8 mouse cellular contexts compared by ENCODE assay signal in the genomic region with DNA sequence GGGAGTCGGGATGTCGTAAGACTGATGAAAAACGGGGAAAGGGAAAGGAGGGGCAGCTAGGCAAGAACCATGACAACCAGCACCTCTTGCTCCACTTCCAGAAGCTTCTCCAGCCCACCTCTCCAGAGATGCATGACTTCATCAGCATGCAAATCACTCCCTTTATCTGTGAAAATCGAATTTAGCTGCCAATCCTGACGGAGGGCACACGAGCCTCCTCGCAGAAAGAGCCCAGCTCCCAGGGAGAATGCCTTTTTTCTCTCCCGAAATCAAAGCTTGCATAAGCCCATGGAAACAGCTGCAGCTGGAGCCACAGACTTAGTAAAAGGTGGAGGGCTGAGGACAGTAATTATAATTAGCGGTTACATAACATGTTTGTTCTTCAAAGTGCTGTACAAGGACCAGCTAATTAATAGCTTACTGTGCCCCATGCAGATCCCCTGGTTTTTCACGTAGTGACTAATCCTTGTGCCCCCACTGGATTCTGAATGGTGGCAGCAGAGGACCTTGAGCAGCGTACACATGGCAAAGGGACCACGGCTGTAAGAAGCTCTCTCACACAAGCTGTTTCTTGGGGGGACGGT. TPM values are rescaled to one million over a fixed set of nuclear protein-coding genes. Genes with fewer than 3 reads are reported as not detected.
DNase-seq lines count a peak whose midpoint lies in the region; ATAC-seq lines count a peak whose summit lies in the region.

No protein-coding gene starts in this region.

- ATAC-seq in neural tube, embryonic 12.5 days (ENCODE audit: low FRiP score, low read depth): no peak
- ATAC-seq in hindbrain, embryonic 14.5 days (ENCODE audit: low FRiP score): peak; percentile 61; the same call in 1 of the 2 replicates
- ATAC-seq in neural tube, embryonic 14.5 days (ENCODE audit: low read depth): peak; percentile 59; the same call in 1 of the 2 replicates
- ATAC-seq in megakaryocyte, adult 5-6 weeks (ENCODE audit: poor library complexity, severe bottlenecking): no peak

- intact Hi-C loops in heart, postnatal 10 days (cut with DNase I): no loop called here

- no peaks in the 10 kb centered on the region for H3K36me3 ChIP-seq in neural tube, embryonic 12.5 days
- no peaks in the 10 kb centered on the region for H3K36me3 ChIP-seq in hindbrain, embryonic 14.5 days (replicated peaks; ENCODE audit: control insufficient read depth, insufficient read depth)
- H3K36me3 ChIP-seq in neural tube, embryonic 14.5 days (ENCODE audit: control insufficient read depth, insufficient read depth, low read length): no peaks in the 10 kb centered on the region

- H3K4me1 ChIP-seq in neural tube, embryonic 12.5 days: peaks cover 5% of the 10 kb centered on the region
- peaks cover 7% of the 10 kb centered on the region; the same call in 1 of the 2 replicates for H3K4me1 ChIP-seq in hindbrain, embryonic 14.5 days (replicated peaks; ENCODE audit: control insufficient read depth, insufficient read depth, low read length)
- 0 out of 2 replicates have a peak, but pooled peaks cover 2% of the 10 kb centered on the region for H3K4me1 ChIP-seq in neural tube, embryonic 14.5 days (ENCODE audit: control insufficient read depth, insufficient read depth, low read length)

- H3K4me3 ChIP-seq in neural tube, embryonic 12.5 days: no peak overlapping the region
- H3K4me3 ChIP-seq in hindbrain, embryonic 14.5 days (replicated peaks; ENCODE audit: low read length): no peak overlapping the region
- H3K4me3 ChIP-seq in neural tube, embryonic 14.5 days (ENCODE audit: low read depth, low read length): no peak overlapping the region

- H3K27ac ChIP-seq in neural tube, embryonic 12.5 days: no peak overlapping the region
- 0 out of 2 replicates have a peak overlapping the region, but pooled peaks have one; percentile 2 for H3K27ac ChIP-seq in hindbrain, embryonic 14.5 days
- H3K27ac ChIP-seq in neural tube, embryonic 14.5 days (ENCODE audit: low read depth, low read length): 0 out of 2 replicates have a peak overlapping the region, but pooled peaks have one; percentile 0

- no peaks in the 10 kb centered on the region for H3K27me3 ChIP-seq in neural tube, embryonic 12.5 days (replicated peaks)
- H3K27me3 ChIP-seq in hindbrain, embryonic 14.5 days (ENCODE audit: control insufficient read depth, insufficient read depth, low read length): no peaks in the 10 kb centered on the region
- no peaks in the 10 kb centered on the region for H3K27me3 ChIP-seq in neural tube, embryonic 14.5 days (ENCODE audit: control insufficient read depth, insufficient read depth, low read length)

- no peak for DNase-seq in neural tube, embryonic 10.5 days (ENCODE audit: extremely low spot score, low spot score)
- peak; percentile 38 for DNase-seq in hindbrain, embryonic 14.5 days (ENCODE audit: low spot score)
- peak; percentile 35 to 38 for DNase-seq in layer of hippocampus, postnatal 36 days
- no peak for DNase-seq in cerebellum, adult 8-10 months
- no peak for DNase-seq in heart, postnatal 10 days

- WGBS in neural tube, embryonic 12.5 days: 34% methylated on average over 13 of the region's 13 CpGs
- 21% methylated on average over 13 of the region's 13 CpGs for WGBS in hindbrain, embryonic 14.5 days
- 29% methylated on average over 13 of the region's 13 CpGs for WGBS in neural tube, embryonic 14.5 days

- no peak overlapping the region for H3K9ac ChIP-seq in neural tube, embryonic 12.5 days
- peak overlapping the region; percentile 14; the same call in 1 of the 2 replicates for H3K9ac ChIP-seq in hindbrain, embryonic 14.5 days
- H3K9ac ChIP-seq in neural tube, embryonic 14.5 days (replicated peaks; ENCODE audit: low read depth, low read length): no peak overlapping the region; the same call in 1 of the 2 replicates

- H3K4me2 ChIP-seq in neural tube, embryonic 12.5 days (replicated peaks): peak overlapping the region; percentile 38
- H3K4me2 ChIP-seq in hindbrain, embryonic 14.5 days (replicated peaks): peak overlapping the region; percentile 42
- peak overlapping the region; percentile 17; the same call in 1 of the 2 replicates for H3K4me2 ChIP-seq in neural tube, embryonic 14.5 days (ENCODE audit: low read depth, low read length)

- no peaks in the 10 kb centered on the region for H3K9me3 ChIP-seq in neural tube, embryonic 12.5 days
- no peaks in the 10 kb centered on the region for H3K9me3 ChIP-seq in hindbrain, embryonic 14.5 days (ENCODE audit: control insufficient read depth, low read length)
- H3K9me3 ChIP-seq in neural tube, embryonic 14.5 days (ENCODE audit: control insufficient read depth, low read length): no peaks in the 10 kb centered on the region

RNA-seq across cellular contexts. Expression of a gene that starts 49.9 kb away (rescaled TPM):
- 1.2 and 1.3 TPM in 2 replicates for polyA plus RNA-seq in neural tube, embryonic 12.5 days (2016; fragmentation: Nextera tagmentation; extraction: Ambion mirVana)
- 1.2 and 1.4 TPM in 2 replicates for polyA plus RNA-seq in hindbrain, embryonic 14.5 days (2014; fragmentation: Nextera tagmentation; extraction: Ambion mirVana)
- 1 to 10 TPM; 6.3 to 8.2 TPM for total RNA-seq in layer of hippocampus, postnatal 36 days (2021)
- polyA plus RNA-seq in neural tube, embryonic 14.5 days (2014; fragmentation: Nextera tagmentation; extraction: Ambion mirVana): 1.3 and 1.4 TPM in 2 replicates
- 16.3 and 24.0 TPM in 2 replicates for total RNA-seq in megakaryocyte, adult 5-6 weeks (2015)
- total RNA-seq in megakaryocyte, adult 5-6 weeks (2017): 33.6 and 33.9 TPM in 2 replicates
- total RNA-seq in heart, postnatal 10 days (2021): under 1 TPM; 0.47 to 0.91 TPM

Comparison
In these comparisons a context has a peak if more than half of its experiments do, and no peak if none do; other contexts are left out.
1. ATAC-seq: peak in hindbrain, embryonic 14.5 days (single experiment) and neural tube, embryonic 14.5 days (single experiment); none in neural tube, embryonic 12.5 days (single experiment) and megakaryocyte, adult 5-6 weeks (single experiment).
2. DNase-seq: peak in hindbrain, embryonic 14.5 days (single experiment) and layer of hippocampus, postnatal 36 days (2 of 2); none in neural tube, embryonic 10.5 days (single experiment), cerebellum, adult 8-10 months (single experiment) and heart, postnatal 10 days (0 of 2).
3. Peak in every context shown above with its lines, with median percentiles within 50 percentile points of each other: H3K4me2 ChIP-seq.